42 mouse cellular contexts compared by ENCODE assay signal in genomic region chr8:12621550-12622222, GRCm38 (mm10). TPM values are rescaled to one million over a fixed set of nuclear protein-coding genes. Genes with fewer than 3 reads are reported as not detected.
DNase-seq lines count a peak whose midpoint lies in the region; ATAC-seq lines count a peak whose summit lies in the region.
"Had no signal": no experiment of that assay in that cellular context is flagged by ENCODE, and none has a peak within 500 bp of the region (broad histone marks: within the 10 kb centered on the region; RNA-seq: fewer than 3 reads in every experiment).

No protein-coding gene starts in this region.

- intact Hi-C loops in left cerebral cortex, postnatal 25 days (cut with DNase I), result no loop called here

- no peak overlapping the region for H3K27ac ChIP-seq in hindbrain, embryonic 13.5 days
- H3K27ac ChIP-seq: embryonic facial prominence, embryonic 13.5 days; hindbrain, postnatal 0 days; intestine, embryonic 15.5 days; limb, embryonic 12.5 days; liver, embryonic 15.5 days; midbrain, embryonic 10.5 days; midbrain, embryonic 15.5 days had no signal

- no peak overlapping the region for H3K9ac ChIP-seq in hindbrain, embryonic 13.5 days
- H3K9ac ChIP-seq: embryonic facial prominence, embryonic 13.5 days; forebrain, postnatal 0 days; intestine, embryonic 15.5 days; limb, embryonic 12.5 days; liver, embryonic 15.5 days; lung, embryonic 14.5 days; midbrain, embryonic 15.5 days had no signal

- no peaks in the 10 kb centered on the region for H3K9me3 ChIP-seq in hindbrain, embryonic 13.5 days
- H3K9me3 ChIP-seq: embryonic facial prominence, embryonic 13.5 days; intestine, embryonic 15.5 days; limb, embryonic 12.5 days; liver, embryonic 15.5 days; midbrain, embryonic 10.5 days; midbrain, embryonic 15.5 days had no signal

- DNase-seq in frontal cortex, postnatal 14 days (ENCODE audit: low spot score in 2 of 2), result no peak
- peak; percentile 44 to 64 for DNase-seq in frontal cortex, postnatal 36 days (ENCODE audit: low spot score in 2 of 2)
- DNase-seq in left cerebral cortex, postnatal 25 days (ENCODE audit: low spot score in 2 of 2), result peak; percentile 48 to 84
- DNase-seq in right cerebral cortex, postnatal 25 days, result peak; percentile 64
- DNase-seq in adrenal gland, postnatal 4 days (ENCODE audit: low spot score in 2 of 2), result no peak
- no peak for DNase-seq in cerebellum, postnatal 10 days
- DNase-seq: adrenal gland, adult 8-10 months; cerebellum, adult 11-12 months; cerebellum, adult 9-11 months; forebrain, postnatal 0 days; gastrocnemius, postnatal 10 days; heart, postnatal 14 days; kidney, adult 8-10 months; kidney, postnatal 10 days; layer of hippocampus, postnatal 36 days; lung, embryonic 14.5 days; lung, postnatal 14 days; thymus, postnatal 4 days had no signal

- peaks cover 4% of the 10 kb centered on the region for H3K4me1 ChIP-seq in hindbrain, embryonic 13.5 days (replicated peaks)
- H3K4me1 ChIP-seq: embryonic facial prominence, embryonic 13.5 days; intestine, embryonic 15.5 days; liver, embryonic 15.5 days; midbrain, embryonic 10.5 days had no signal

- WGBS in hindbrain, embryonic 13.5 days, result 91% methylated on average over 18 of the region's 18 CpGs

- ATAC-seq in frontal cortex, adult (ENCODE audit: low TSS enrichment), result peak; percentile 81
- no peak for ATAC-seq in hindbrain, embryonic 13.5 days (ENCODE audit: low FRiP score)
- ATAC-seq: activated CD4-positive, CD25-positive, alpha-beta regulatory T cell, adult 4 months; forebrain, postnatal 0 days; hindbrain, postnatal 0 days; intestine, embryonic 15.5 days; midbrain, embryonic 15.5 days had no signal

- H3K27me3 ChIP-seq in hindbrain, embryonic 13.5 days, result no peaks in the 10 kb centered on the region
- H3K27me3 ChIP-seq: CH12.LX; embryonic facial prominence, embryonic 13.5 days; intestine, embryonic 15.5 days; limb, embryonic 12.5 days; liver, embryonic 15.5 days; midbrain, embryonic 15.5 days had no signal

- H3K4me2 ChIP-seq in hindbrain, embryonic 13.5 days, result no peak overlapping the region
- H3K4me2 ChIP-seq: embryonic facial prominence, embryonic 13.5 days; intestine, embryonic 15.5 days; limb, embryonic 12.5 days; liver, embryonic 15.5 days; lung, embryonic 14.5 days; midbrain, embryonic 15.5 days had no signal

- H3K4me3 ChIP-seq in hindbrain, embryonic 13.5 days, result no peak overlapping the region
- H3K4me3 ChIP-seq: embryonic facial prominence, embryonic 13.5 days; erythroblast, embryonic 14.5 days; intestine, embryonic 15.5 days; limb, embryonic 12.5 days; liver, embryonic 15.5 days; midbrain, embryonic 10.5 days; midbrain, embryonic 15.5 days had no signal

- peaks cover 68% of the 10 kb centered on the region for H3K36me3 ChIP-seq in hindbrain, embryonic 13.5 days

RNA-seq across cellular contexts. Expression of gene Spaca7, which starts 48.9 kb away (rescaled TPM):
- total RNA-seq in left cerebral cortex, postnatal 25 days (2021), result not detected
- not detected for total RNA-seq in adrenal gland, postnatal 4 days (2021)
- polyA plus RNA-seq in hindbrain, embryonic 13.5 days (2015; fragmentation: Nextera tagmentation; extraction: Ambion mirVana), result not detected in 2 replicates
- total RNA-seq: adrenal gland, adult 8-10 months; CH12.LX; common myeloid progenitor, adult 5-6 weeks; ES-E14; forebrain, postnatal 0 days; gastrocnemius, postnatal 10 days; heart, postnatal 14 days; hindbrain, postnatal 0 days; layer of hippocampus, postnatal 36 days; liver, adult 2 months; neutrophil, adult 5-6 weeks had no signal
- polyA plus RNA-seq: activated CD4-positive, CD25-positive, alpha-beta regulatory T cell, adult 4 months; C2C12; embryonic facial prominence, embryonic 13.5 days; erythroblast, embryonic 14.5 days; forebrain, embryonic 11.5 days; forebrain, postnatal 0 days; gonadal fat pad, adult 2 months; heart, embryonic 14.5 days; hindbrain, embryonic 11.5 days; hindbrain, postnatal 0 days; intestine, embryonic 15.5 days; large intestine, adult 2 months; limb, embryonic 12.5 days; liver, adult 2 months; liver, embryonic 15.5 days; lung, embryonic 14.5 days; midbrain, embryonic 10.5 days; midbrain, embryonic 15.5 days; neural tube, embryonic 11.5 days; thymus, postnatal 0 days had no signal

RNA-seq across cellular contexts. Expression of gene Tubgcp3, which starts 50.4 kb away (rescaled TPM):
- 10 to 100 TPM; 31.6 to 34.4 TPM for total RNA-seq in left cerebral cortex, postnatal 25 days (2021)
- total RNA-seq in adrenal gland, postnatal 4 days (2021), result 10 to 100 TPM; 47.5 to 48.7 TPM
- polyA plus RNA-seq in hindbrain, embryonic 13.5 days (2015; fragmentation: Nextera tagmentation; extraction: Ambion mirVana), result 38.4 and 41.5 TPM in 2 replicates

Comparison
In these comparisons a context has a peak if more than half of its experiments do, and no peak if none do; other contexts are left out.
1. DNase-seq: peak in frontal cortex, postnatal 36 days (2 of 2), left cerebral cortex, postnatal 25 days (2 of 2) and right cerebral cortex, postnatal 25 days (single experiment); none in frontal cortex, postnatal 14 days (0 of 2), adrenal gland, postnatal 4 days (0 of 2) and cerebellum, postnatal 10 days (0 of 2).